Mouse (Mus musculus) kidney, adult 2 months (tissue): ENCODE data around the gene Hmcn1.

Source experiments
- CTCF ChIP-seq: fragments of 200-500 bp; conservative IDR thresholded peaks from 2 replicates; pipeline ENCODE4 v1.5.1; 2011; ENCODE audit warnings: low read depth, mild to moderate bottlenecking, control low read depth, low read length, moderate library complexity, mixed read lengths; ENCODE audit not compliant: insufficient read depth, insufficient read length
- POLR2A ChIP-seq: fragments of 200-500 bp; IDR thresholded peaks from one replicate; pipeline ENCODE4 v1.6.1; 2011; ENCODE audit warnings: low read depth, low read length, control low read depth

- TF ChIP-seq CTCF (no peak), POLR2A (no peak)
Observed at GRCm38 (mm10) chr1:150920276-150920675, 73.0 kb downstream of the Hmcn1 start.
